Mouse (Mus musculus) MEL (cell line): ENCODE data around the gene Masp1. TPM values are rescaled to one million over a fixed set of nuclear protein-coding genes. Genes with fewer than 3 reads are reported as not detected.

Experiments used
- DNase-seq: peaks from one replicate; pipeline ENCODE4 v3.0.0; 2011; ENCODE audit warnings: low read depth, low spot score
- H3K27ac ChIP-seq: 2 replicates; pipeline ENCODE4 v1.5.1; 2012; ENCODE audit warnings: low read depth, mild to moderate bottlenecking, control low read depth, low read length, moderate library complexity; ENCODE audit not compliant: control insufficient read depth
- H3K27me3 ChIP-seq, 2 experiments: fragments of 150-350 bp in 1 of 2; sonication (generic) in 1 of 2; 2 replicates each; pipeline ENCODE4 v1.6.1; 2012; ENCODE audit warnings: low read length in 2 of 2, mild to moderate bottlenecking in 2 of 2, improper control_type of control experiment in 1 of 2, moderate library complexity in 1 of 2; ENCODE audit not compliant: insufficient read depth in 2 of 2, control insufficient read depth in 1 of 2
- H3K36me3 ChIP-seq, 2 experiments: 2 replicates each; pipeline ENCODE4 v1.6.1; 2012 to 2014; ENCODE audit warnings: low read length in 2 of 2, improper control_type of control experiment in 1 of 2, inconsistent platforms in 1 of 2, mild to moderate bottlenecking in 1 of 2; ENCODE audit not compliant: insufficient read depth in 2 of 2, control insufficient read depth in 1 of 2
- H3K4me1 ChIP-seq, 2 experiments: fragments of 150-350 bp in 1 of 2; sonication (generic) in 1 of 2; 2 replicates each; pipeline ENCODE4 v1.6.1; 2012; ENCODE audit warnings: low read length in 2 of 2, improper control_type of control experiment in 1 of 2, mild to moderate bottlenecking in 1 of 2; ENCODE audit not compliant: insufficient read depth in 2 of 2, control insufficient read depth in 1 of 2
- H3K4me3 ChIP-seq, 2 experiments: fragments of 150-350 bp in 1 of 2; sonication (generic) in 1 of 2; 2 replicates each; pipeline ENCODE4 v1.5.1; 2012; ENCODE audit warnings: low read depth in 2 of 2, low read length in 2 of 2, mild to moderate bottlenecking in 2 of 2, moderate library complexity in 2 of 2, control low read depth in 1 of 2, improper control_type of control experiment in 1 of 2; ENCODE audit not compliant: control insufficient read depth in 1 of 2, insufficient read depth in 1 of 2
- H3K79me2 ChIP-seq: 2 replicates; pipeline ENCODE4 v1.6.1; 2012; ENCODE audit warnings: mild to moderate bottlenecking, low read length, moderate library complexity; ENCODE audit not compliant: control insufficient read depth, poor library complexity, insufficient read depth
- H3K9ac ChIP-seq: 2 replicates; pipeline ENCODE4 v1.6.1; 2012; ENCODE audit warnings: low read depth, mild to moderate bottlenecking, control low read depth, low read length, moderate library complexity; ENCODE audit not compliant: control insufficient read depth, poor library complexity, severe bottlenecking
- H3K9me3 ChIP-seq: fragments of 150-350 bp; sonication (generic); replicated peaks from 2 replicates; pipeline ENCODE4 v1.6.1; 2012; ENCODE audit warnings: mild to moderate bottlenecking, low read length, improper control_type of control experiment, moderate library complexity; ENCODE audit not compliant: insufficient read depth
- CHD1 ChIP-seq: IDR thresholded peaks from 2 replicates; pipeline ENCODE4 v1.6.1; 2012; ENCODE audit warnings: low read depth, mild to moderate bottlenecking, inconsistent platforms, low read length, improper control_type of control experiment
- CTCF ChIP-seq, 3 experiments: IDR thresholded peaks in 2 of 3; conservative IDR thresholded peaks in 1 of 3; 2 replicates each; pipeline ENCODE4 v1.5.1; 2011 to 2012; ENCODE audit warnings: low read length in 3 of 3, low read depth in 2 of 3, mild to moderate bottlenecking in 2 of 3, improper control_type of control experiment in 1 of 3, inconsistent platforms in 1 of 3, mixed read lengths in 1 of 3, moderate library complexity in 1 of 3; ENCODE audit not compliant: control insufficient read depth in 1 of 3, insufficient read depth in 1 of 3, poor library complexity in 1 of 3, severe bottlenecking in 1 of 3
- ELF1 ChIP-seq: IDR thresholded peaks from 2 replicates; pipeline ENCODE4 v1.6.1; 2014; ENCODE audit warnings: low read depth, mild to moderate bottlenecking, inconsistent platforms, low read length, improper control_type of control experiment, moderate library complexity
- EP300 ChIP-seq, 2 experiments: IDR thresholded peaks; 2 replicates each; pipeline ENCODE4 v1.6.1; 2011; ENCODE audit warnings: improper control_type of control experiment in 2 of 2, low read length in 2 of 2, low read depth in 1 of 2, mild to moderate bottlenecking in 1 of 2
- GABPA ChIP-seq: IDR thresholded peaks from 2 replicates; pipeline ENCODE4 v1.6.1; 2012; ENCODE audit warnings: low read depth, mild to moderate bottlenecking, inconsistent platforms, low read length, improper control_type of control experiment, moderate library complexity
- GATA1 ChIP-seq: IDR thresholded peaks from 2 replicates; pipeline ENCODE4 v1.6.1; 2011; ENCODE audit warnings: low read depth, low read length, improper control_type of control experiment
- HCFC1 ChIP-seq: IDR thresholded peaks from 2 replicates; pipeline ENCODE4 v1.6.1; 2012; ENCODE audit warnings: low read depth, mild to moderate bottlenecking, inconsistent platforms, low read length, improper control_type of control experiment, moderate library complexity
- JUND ChIP-seq: IDR thresholded peaks from 2 replicates; pipeline ENCODE4 v1.6.1; 2011; ENCODE audit warnings: low read depth, mild to moderate bottlenecking, improper control_type of control experiment, low read length
- KAT2A ChIP-seq: conservative IDR thresholded peaks from 2 replicates; pipeline ENCODE4 v1.6.1; 2012; ENCODE audit warnings: low read depth, low read length, improper control_type of control experiment, inconsistent platforms
- MAFK ChIP-seq: IDR thresholded peaks from 2 replicates; pipeline ENCODE4 v1.6.1; 2011; ENCODE audit warnings: low read depth, mild to moderate bottlenecking, low read length, improper control_type of control experiment, borderline replicate concordance
- MEF2A ChIP-seq: IDR thresholded peaks from 2 replicates; pipeline ENCODE4 v1.6.1; 2014; ENCODE audit warnings: low read depth, mild to moderate bottlenecking, inconsistent platforms, low read length, improper control_type of control experiment; ENCODE audit not compliant: poor library complexity, insufficient replicate concordance, severe bottlenecking; ENCODE audit errors: extremely low read depth
- MYB ChIP-seq: IDR thresholded peaks from 2 replicates; pipeline ENCODE4 v1.6.1; 2011; ENCODE audit warnings: mild to moderate bottlenecking, low read depth, low read length, improper control_type of control experiment
- MYC ChIP-seq: IDR thresholded peaks from 2 replicates; pipeline ENCODE4 v1.6.1; 2011; ENCODE audit warnings: low read depth, mild to moderate bottlenecking, low read length, improper control_type of control experiment, moderate library complexity
- NRF1 ChIP-seq: IDR thresholded peaks from 2 replicates; pipeline ENCODE4 v1.6.1; 2014; ENCODE audit warnings: low read depth, mild to moderate bottlenecking, inconsistent platforms, low read length, improper control_type of control experiment, moderate library complexity; ENCODE audit not compliant: poor library complexity, insufficient read depth, severe bottlenecking
- POLR2A ChIP-seq, 2 experiments: IDR thresholded peaks; 2 replicates each; pipeline ENCODE4 v1.6.1; 2011 to 2012; ENCODE audit warnings: low read length in 2 of 2, mild to moderate bottlenecking in 2 of 2, control low read depth in 1 of 2, improper control_type of control experiment in 1 of 2, low read depth in 1 of 2, moderate library complexity in 1 of 2; ENCODE audit not compliant: control insufficient read depth in 1 of 2, insufficient read depth in 1 of 2, poor library complexity in 1 of 2
- POLR2AphosphoS2 ChIP-seq: IDR thresholded peaks from 2 replicates; pipeline ENCODE4 v1.6.1; 2011; ENCODE audit warnings: low read length, improper control_type of control experiment
- POLR2AphosphoS5 ChIP-seq: IDR thresholded peaks from 2 replicates; pipeline ENCODE4 v1.6.1; 2012; ENCODE audit warnings: low read depth, borderline replicate concordance, mild to moderate bottlenecking, inconsistent platforms, low read length, moderate library complexity, mixed read lengths
- RAD21 ChIP-seq: IDR thresholded peaks from 2 replicates; pipeline ENCODE4 v1.6.1; 2011; ENCODE audit warnings: mild to moderate bottlenecking, low read depth, low read length, improper control_type of control experiment
- SIN3A ChIP-seq: IDR thresholded peaks from 2 replicates; pipeline ENCODE4 v1.6.1; 2012; ENCODE audit warnings: low read length, improper control_type of control experiment, inconsistent platforms
- SMC3 ChIP-seq: IDR thresholded peaks from 2 replicates; pipeline ENCODE4 v1.6.1; 2011; ENCODE audit warnings: low read depth, low read length, improper control_type of control experiment
- TAL1 ChIP-seq: IDR thresholded peaks from 2 replicates; pipeline ENCODE4 v1.6.1; 2012; ENCODE audit warnings: mild to moderate bottlenecking, inconsistent platforms, low read length, moderate library complexity, mixed read lengths
- UBTF ChIP-seq: IDR thresholded peaks from 2 replicates; pipeline ENCODE4 v1.6.1; 2012; ENCODE audit warnings: low read depth, mild to moderate bottlenecking, inconsistent platforms, low read length, improper control_type of control experiment, moderate library complexity, borderline replicate concordance; ENCODE audit not compliant: insufficient read depth
- USF1 ChIP-seq: IDR thresholded peaks from 2 replicates; pipeline ENCODE4 v1.6.1; 2014; ENCODE audit warnings: low read depth, mild to moderate bottlenecking, inconsistent platforms, low read length, improper control_type of control experiment, moderate library complexity
- USF2 ChIP-seq, 2 experiments: IDR thresholded peaks; 2 replicates each; pipeline ENCODE4 v1.6.1; 2011 to 2012; ENCODE audit warnings: improper control_type of control experiment in 2 of 2, low read length in 2 of 2, borderline replicate concordance in 1 of 2, inconsistent platforms in 1 of 2, low read depth in 1 of 2, mild to moderate bottlenecking in 1 of 2; ENCODE audit not compliant: insufficient read depth in 1 of 2
- ZC3H11A ChIP-seq: IDR thresholded peaks from 2 replicates; pipeline ENCODE4 v1.6.1; 2012; ENCODE audit warnings: low read depth, mild to moderate bottlenecking, inconsistent platforms, low read length, improper control_type of control experiment
- ZMIZ1 ChIP-seq: IDR thresholded peaks from 2 replicates; pipeline ENCODE4 v1.6.1; 2012; ENCODE audit warnings: low read depth, mild to moderate bottlenecking, inconsistent platforms, low read length, improper control_type of control experiment, moderate library complexity
- ZNF384 ChIP-seq: IDR thresholded peaks from 2 replicates; pipeline ENCODE4 v1.6.1; 2012; ENCODE audit warnings: low read depth, mild to moderate bottlenecking, inconsistent platforms, low read length, improper control_type of control experiment
- polyA plus RNA-seq, 2 experiments: library from polyadenylated mRNA; stranded (reverse) in 1 of 2; unstranded in 1 of 2; fragments of >175 nt in 1 of 2; fragments of >200 nt in 1 of 2; gene quantifications; 2 replicates each; pipeline versions ENCODE4 v1.2.1 to v1.2.4; 2012; ENCODE audit warnings: low replicate concordance in 2 of 2, low read depth in 1 of 2; ENCODE audit not compliant: insufficient read length in 2 of 2, insufficient read depth in 1 of 2, missing spikeins in 1 of 2
- total RNA-seq: library from RNA; depleted of rRNA; stranded (reverse); fragments of 300-350 nt; gene quantifications from 2 replicates; pipeline ENCODE4 v1.2.3, GENCODE M21; 2012

The Masp1 gene
- total and polyA plus RNA-seq, 3 experiments: not detected

DNA sequence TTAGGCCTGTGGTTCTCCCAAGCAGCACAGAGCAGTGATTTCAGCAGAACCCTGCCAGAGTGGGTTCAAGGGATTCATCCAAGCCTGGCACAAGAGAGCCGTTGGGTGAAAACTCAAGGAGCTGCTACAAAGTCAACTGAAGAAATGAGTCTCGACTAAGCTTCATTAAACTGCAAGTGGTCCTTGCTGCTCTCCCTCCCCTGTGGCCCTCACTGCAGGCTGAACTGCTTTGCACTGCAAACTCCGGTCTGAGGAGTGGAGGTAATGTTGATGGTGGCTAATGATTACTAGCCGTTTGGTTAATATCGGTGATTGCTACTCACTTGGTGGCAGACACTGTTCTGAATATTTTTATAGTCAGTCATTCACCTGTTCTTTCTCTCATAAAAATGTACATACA lies 34.1 kb upstream of the Masp1 start (continued):
- no peak for TF ChIP-seq EP300 (IDR thresholded peaks at IDR 0.05; ENCODE audit: low read depth in 1 of 2, low read length in 2 of 2)
- TF ChIP-seq MYC: no peak
- TF ChIP-seq CHD1: no peak
- TF ChIP-seq POLR2AphosphoS5: no peak

GRCm38 (mm10) chr16:23550981-23551582 lies 30.5 kb upstream of the Masp1 start:
- TF ChIP-seq MEF2A (no peak), CHD1 (no peak), POLR2A (IDR thresholded peaks at IDR 0.05; ENCODE audit: control insufficient read depth in 1 of 2, insufficient read depth in 1 of 2, low read depth in 1 of 2, low read length in 2 of 2, poor library complexity in 1 of 2) (no peak), MAFK (no peak), RAD21 (no peak), ELF1 (no peak), GABPA (no peak), SIN3A (no peak), TAL1 (no peak)
- no peak for DNase-seq
- Histone ChIP-seq H3K4me3 (no peak overlapping the region), H3K27ac (no peak overlapping the region), H3K79me2 (no peaks in the 10 kb centered on the region), H3K9me3 (no peaks in the 10 kb centered on the region), H3K27me3 (no peaks in the 10 kb centered on the region), H3K4me1 (no peaks in the 10 kb centered on the region), H3K9ac (no peak overlapping the region), H3K36me3 (no peaks in the 10 kb centered on the region)

DNA sequence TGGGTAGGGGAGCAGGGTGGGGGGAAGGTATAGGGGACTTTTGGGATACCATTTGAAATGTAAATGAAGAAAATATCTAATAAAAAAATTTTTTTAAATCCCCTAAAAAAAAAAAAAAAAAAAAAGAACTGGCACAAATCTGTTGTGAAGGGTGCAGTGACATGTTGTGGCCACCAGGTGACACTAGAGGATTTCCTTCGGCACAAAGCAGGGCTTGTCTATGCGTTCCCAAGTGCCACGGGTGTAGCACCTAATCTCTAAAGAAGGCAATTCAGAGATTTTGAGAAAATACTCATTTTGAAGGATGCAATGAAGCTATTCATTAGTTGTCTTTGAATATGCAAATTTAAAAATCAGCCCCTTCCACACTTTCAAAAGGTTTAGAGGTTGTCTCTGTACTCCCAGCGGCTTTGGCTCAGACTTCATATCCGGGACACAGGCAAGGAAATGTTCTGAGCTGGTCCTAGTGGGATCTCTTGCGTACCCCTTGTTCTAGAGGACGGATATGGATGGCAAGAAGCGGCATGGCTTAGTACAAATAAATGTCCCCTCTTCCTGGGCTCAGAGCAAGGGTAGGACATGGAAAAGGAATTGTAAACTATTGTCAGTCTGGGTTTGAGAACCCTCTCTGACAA lies 29.8 kb upstream of the Masp1 start:
- Histone ChIP-seq H3K9ac (no peak overlapping the region), H3K27me3 (no peaks in the 10 kb centered on the region), H3K27ac (no peak overlapping the region), H3K9me3 (no peaks in the 10 kb centered on the region), H3K4me3 (no peak overlapping the region), H3K4me1 (no peaks in the 10 kb centered on the region), H3K36me3 (no peaks in the 10 kb centered on the region), H3K79me2 (no peaks in the 10 kb centered on the region)
- peak; percentile 27 for DNase-seq
- TF ChIP-seq MEF2A: no peak
- no peak for TF ChIP-seq TAL1
- no peak for TF ChIP-seq POLR2AphosphoS5
- no peak for TF ChIP-seq EP300 (IDR thresholded peaks at IDR 0.05; ENCODE audit: low read depth in 1 of 2, low read length in 2 of 2)
- no peak for TF ChIP-seq USF2 (IDR thresholded peaks at IDR 0.05; ENCODE audit: borderline replicate concordance in 1 of 2, insufficient read depth in 1 of 2, low read depth in 1 of 2, low read length in 2 of 2)
- peak; percentile 16; the same call in 1 of the 2 replicates for TF ChIP-seq ZC3H11A
- TF ChIP-seq KAT2A: no peak
- TF ChIP-seq GATA1: no peak
- peak; percentile 50; the same call in 1 of the 2 replicates for TF ChIP-seq ZNF384
- TF ChIP-seq POLR2A (IDR thresholded peaks at IDR 0.05; ENCODE audit: control insufficient read depth in 1 of 2, insufficient read depth in 1 of 2, low read depth in 1 of 2, low read length in 2 of 2, poor library complexity in 1 of 2): no peak
- no peak for TF ChIP-seq NRF1
- TF ChIP-seq ZMIZ1: no peak
- TF ChIP-seq SIN3A: no peak
- TF ChIP-seq CTCF (IDR thresholded peaks at IDR 0.05 in 2 of 3, conservative IDR thresholded peaks at IDR 0.05 in 1 of 3; ENCODE audit: control insufficient read depth in 1 of 3, insufficient read depth in 1 of 3, low read depth in 2 of 3, low read length in 3 of 3, poor library complexity in 1 of 3, severe bottlenecking in 1 of 3): peak; percentile 44 to 70 (median 55)
- no peak for TF ChIP-seq JUND
- peak; percentile 66 for TF ChIP-seq SMC3
- TF ChIP-seq POLR2AphosphoS2: no peak
- TF ChIP-seq USF1: no peak
- no peak for TF ChIP-seq HCFC1
- TF ChIP-seq UBTF: no peak
- TF ChIP-seq MYB: no peak
